Mouse (Mus musculus) limb, embryonic 10.5 days (tissue): ENCODE data around the gene Krt72. TPM values are rescaled to one million over a fixed set of nuclear protein-coding genes. Genes with fewer than 3 reads are reported as not detected.

Experiments
- DNase-seq: peaks from one replicate; pipeline ENCODE4 v3.0.0-alpha.2; 2017; ENCODE audit warnings: low spot score
- H3K27ac ChIP-seq: fragments of 300-500 bp; sonication (generic); 2 replicates; pipeline ENCODE4 v1.5.1; 2016; ENCODE audit warnings: mild to moderate bottlenecking
- H3K27me3 ChIP-seq: fragments of 300-500 bp; sonication (generic); 2 replicates; pipeline ENCODE4 v1.6.1; 2016; ENCODE audit warnings: low read depth, mild to moderate bottlenecking; ENCODE audit not compliant: poor library complexity, severe bottlenecking
- H3K36me3 ChIP-seq: fragments of 300-500 bp; sonication (generic); 2 replicates; pipeline ENCODE4 v1.6.1; 2016; ENCODE audit warnings: mild to moderate bottlenecking, moderate library complexity
- H3K4me1 ChIP-seq: fragments of 300-500 bp; sonication (generic); 2 replicates; pipeline ENCODE4 v1.6.1; 2016
- H3K4me3 ChIP-seq: fragments of 300-500 bp; sonication (generic); 2 replicates; pipeline ENCODE4 v1.5.1; 2016; ENCODE audit warnings: mild to moderate bottlenecking, moderate library complexity
- H3K9me3 ChIP-seq: fragments of 300-500 bp; sonication (generic); replicated peaks from 2 replicates; pipeline ENCODE4 v1.6.1; 2016; ENCODE audit warnings: mild to moderate bottlenecking
- WGBS: fragments of 180-500 bp; shearing (Covaris S2); methylation state at CpG from one replicate; pipeline ENCODE4 v1.1.7; 2016; 5-methylcytosine and 5-hydroxymethylcytosine counted together
- polyA plus RNA-seq: library from polyadenylated mRNA; unstranded; fragments of >200 nt; fragmentation: Nextera tagmentation; extraction: Ambion mirVana; gene quantifications from 2 replicates; pipeline ENCODE4 v1.2.1, GENCODE M21; 2016

The Krt72 gene
- polyA plus RNA-seq, 1 experiment from 2014 or later, result not detected

- H3K36me3 ChIP-seq, result no peaks in the 10 kb centered on the region
- peaks cover 3% of the 10 kb centered on the region; the same call in 1 of the 2 replicates for H3K4me1 ChIP-seq
- WGBS, result 47% methylated on average over 8 of the region's 8 CpGs
- H3K4me3 ChIP-seq, result no peak overlapping the region
- H3K9me3 ChIP-seq, result no peaks in the 10 kb centered on the region
- no peak overlapping the region for H3K27ac ChIP-seq
- no peaks in the 10 kb centered on the region for H3K27me3 ChIP-seq
- no peak for DNase-seq
Measured at GRCm38 (mm10) chr15:101770226-101770625, 16.0 kb downstream of the Krt72 start.

GRCm38 (mm10) chr15:101742711-101743110 is 43.5 kb downstream of the Krt72 start, which contains the start of gene Krt71:
TSS of gene Krt71 (minus strand) at chr15:101743109.
- WGBS, result 54% methylated on average over 14 of the region's 14 CpGs
- peaks cover 18% of the 10 kb centered on the region for H3K27me3 ChIP-seq
- no peaks in the 10 kb centered on the region for H3K4me1 ChIP-seq
- DNase-seq, result no peak
- no peaks in the 10 kb centered on the region for H3K36me3 ChIP-seq
- no peak within 1 kb of the TSS for H3K4me3 ChIP-seq
- H3K9me3 ChIP-seq, result no peaks in the 10 kb centered on the region
- H3K27ac ChIP-seq, result no peak within 1 kb of the TSS

- Histone ChIP-seq H3K4me3 (no peak overlapping the region), H3K9me3 (no peaks in the 10 kb centered on the region), H3K4me1 (no peaks in the 10 kb centered on the region), H3K27me3 (peaks cover 8% of the 10 kb centered on the region), H3K36me3 (no peaks in the 10 kb centered on the region), H3K27ac (no peak overlapping the region)
- DNase-seq, result no peak
- WGBS, result 87% methylated on average over 7 of the region's 7 CpGs
Measured at GRCm38 (mm10) chr15:101737786-101738185, 48.5 kb downstream of the Krt72 start.

GRCm38 (mm10) chr15:101730653-101731052 is 55.6 kb downstream of the Krt72 start:
- Histone ChIP-seq H3K9me3 (no peaks in the 10 kb centered on the region), H3K27me3 (no peaks in the 10 kb centered on the region), H3K27ac (no peak overlapping the region), H3K4me1 (no peaks in the 10 kb centered on the region), H3K36me3 (no peaks in the 10 kb centered on the region), H3K4me3 (no peak overlapping the region)
- no peak for DNase-seq

Other genes starting within 250 kb of the Krt72 start
- not detected in 2 replicates for gene Krt82, start 235.8 kb downstream of the Krt72 start, polyA plus RNA-seq
- 0.08 and 0.31 TPM in 2 replicates for gene Krt90, start 223.5 kb downstream of the Krt72 start, polyA plus RNA-seq
- gene Krt75, start 212.6 kb downstream of the Krt72 start, polyA plus RNA-seq, result 0.04 and 0.10 TPM in 2 replicates
- gene Gm5414, start 158.3 kb downstream of the Krt72 start, polyA plus RNA-seq, result not detected in 2 replicates
- not detected in 2 replicates for gene Gm5478, start 139.1 kb downstream of the Krt72 start, polyA plus RNA-seq
- not detected in 2 replicates for gene Krt6b, start 106.2 kb downstream of the Krt72 start, polyA plus RNA-seq
- 0.13 TPM in 1 of 2 replicates, not detected in the other for gene Krt6a, start 92.2 kb downstream of the Krt72 start, polyA plus RNA-seq
- gene Krt5, start 73.6 kb downstream of the Krt72 start, polyA plus RNA-seq, result 19.1 and 40.4 TPM in 2 replicates
- gene Krt71, start 43.4 kb downstream of the Krt72 start, polyA plus RNA-seq, result not detected in 2 replicates
- not detected in 2 replicates for gene Krt73, start 15.9 kb upstream of the Krt72 start, polyA plus RNA-seq
- not detected in 2 replicates for gene Krt2, start 31.7 kb upstream of the Krt72 start, polyA plus RNA-seq
- gene Krt1, start 64.3 kb upstream of the Krt72 start, polyA plus RNA-seq, result 0.59 and 0.96 TPM in 2 replicates
- gene Krt77, start 83.2 kb upstream of the Krt72 start, polyA plus RNA-seq, result not detected in 2 replicates
- gene Krt76, start 106.5 kb upstream of the Krt72 start, polyA plus RNA-seq, result not detected in 2 replicates
- not detected in 2 replicates for gene Krt4, start 138.3 kb upstream of the Krt72 start, polyA plus RNA-seq
- gene Krt79, start 153.9 kb upstream of the Krt72 start, polyA plus RNA-seq, result not detected in 2 replicates
- gene Krt78, start 167.8 kb upstream of the Krt72 start, polyA plus RNA-seq, result 0.08 TPM in 1 of 2 replicates, not detected in the other
- 29.3 and 42.6 TPM in 2 replicates for gene Krt8, start 218.0 kb upstream of the Krt72 start, polyA plus RNA-seq
- 33.4 and 49.5 TPM in 2 replicates for gene Krt18, start 241.7 kb upstream of the Krt72 start, polyA plus RNA-seq